Mouse (Mus musculus): ENCODE results near the gene Tmem238.
A peak's percentile ranks its signal among the peaks of the same experiment; 100 is the strongest.

Gene Tmem238

DNA sequence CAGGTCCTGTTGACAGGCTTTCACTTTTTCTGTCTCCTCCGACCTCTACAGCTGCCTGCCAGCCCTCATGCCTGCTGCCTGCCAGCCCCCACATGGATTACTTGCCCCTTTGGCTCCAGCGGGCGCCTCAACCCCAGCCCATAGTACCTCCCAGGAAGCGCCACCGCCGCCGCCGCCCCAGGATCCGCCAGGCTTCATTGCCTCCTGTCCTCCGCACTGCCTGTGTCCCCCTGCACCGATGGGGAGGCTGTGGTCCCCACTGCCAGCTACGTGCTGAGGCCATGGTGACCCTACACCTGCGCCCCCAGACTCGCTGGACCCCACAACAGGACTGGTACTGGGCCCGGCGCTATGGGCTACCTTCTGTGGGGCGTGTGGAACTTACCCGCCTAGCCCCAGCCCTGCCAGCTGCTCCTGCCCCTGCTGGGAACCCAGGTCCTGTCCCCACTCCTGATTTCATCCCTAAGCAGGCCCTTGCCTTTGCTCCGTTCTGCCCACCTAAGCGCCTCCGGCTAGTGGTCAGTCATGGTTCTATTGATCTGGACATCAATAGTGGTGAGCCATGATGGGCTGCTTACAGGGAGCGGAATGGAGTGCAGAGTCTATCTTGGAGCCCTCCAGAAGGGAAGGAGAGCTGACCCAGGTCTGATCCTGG lies 43.0 kb downstream of the Tmem238 start:
- DNase-seq = no peak

DNA sequence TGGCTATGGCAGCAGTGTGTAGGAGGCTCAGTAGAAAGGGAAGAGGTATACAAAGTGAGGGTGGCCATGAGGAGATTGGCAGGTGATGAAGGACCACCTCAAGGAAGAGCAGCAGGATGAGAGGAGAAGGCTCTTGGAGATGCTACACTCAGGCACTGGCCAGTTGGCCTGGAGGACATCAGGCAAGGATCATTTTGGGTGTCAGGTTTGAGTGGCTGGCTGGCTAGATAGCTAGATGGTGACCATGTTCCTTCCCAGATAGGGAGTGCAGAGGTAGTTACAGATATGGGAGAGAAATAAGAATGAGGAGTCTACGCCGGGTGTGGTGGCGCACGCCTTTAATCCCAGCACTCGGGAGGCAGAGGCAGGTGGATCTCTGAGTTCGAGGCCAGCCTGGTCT lies 44.6 kb downstream of the Tmem238 start:
- no peak for DNase-seq

DNA sequence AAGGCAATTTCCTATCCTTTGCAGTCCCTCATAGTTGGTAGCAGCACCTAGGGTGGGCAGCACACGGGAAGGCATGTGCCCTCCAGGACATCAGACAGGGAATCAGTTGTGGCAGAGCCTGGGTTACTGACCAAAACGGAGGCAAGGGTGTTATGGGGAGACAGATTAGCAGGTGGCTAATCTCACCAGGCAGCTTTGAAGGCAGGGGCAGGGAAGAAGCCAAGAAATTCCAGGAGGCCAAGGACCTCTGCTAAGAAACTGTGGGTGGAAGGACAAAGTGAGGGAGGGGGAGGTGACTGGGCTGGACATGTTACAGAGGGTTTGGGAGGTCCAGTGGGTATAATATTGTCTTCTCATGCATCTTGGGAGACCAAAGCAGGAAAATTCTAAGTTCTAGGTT lies 46.1 kb downstream of the Tmem238 start:
- no peak for DNase-seq

DNA sequence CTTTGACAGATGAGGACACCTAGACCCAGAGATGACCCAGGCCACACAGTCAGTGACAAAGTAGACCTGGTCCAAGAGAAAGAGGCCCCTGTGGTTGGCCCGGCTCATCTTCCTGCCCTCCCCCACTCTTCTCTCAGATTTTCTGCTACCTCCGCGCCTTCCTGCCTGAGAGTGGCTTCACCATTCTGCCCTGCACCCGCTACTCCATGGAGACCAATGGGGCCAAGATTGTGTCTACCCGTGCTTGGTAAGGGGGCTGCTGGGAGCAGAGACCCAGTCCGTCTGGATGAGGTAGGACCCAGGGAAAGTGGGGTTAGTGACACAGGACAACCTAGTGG lies 47.0 kb downstream of the Tmem238 start:
- no peak for DNase-seq

- no peak for DNase-seq
Observed at GRCm38 (mm10) chr7:4741672-4742481, 47.6 kb downstream of the Tmem238 start.

GRCm38 (mm10) chr7:4741151-4741550 lies 48.3 kb downstream of the Tmem238 start:
- DNase-seq = no peak

GRCm38 (mm10) chr7:4740309-4740727 lies 49.1 kb downstream of the Tmem238 start:
- no peak for DNase-seq

- DNase-seq = peak; percentile 95
Observed at GRCm38 (mm10) chr7:4739544-4740275, 49.7 kb downstream of the Tmem238 start, which contains the start of gene Kmt5c. TSS of gene Kmt5c (plus strand) at chr7:4740115.

- DNase-seq = no peak
Observed at GRCm38 (mm10) chr7:4739041-4739543, 50.4 kb downstream of the Tmem238 start.

Measured in right cerebral cortex, postnatal 14 days (tissue).